Mouse (Mus musculus) MEL (cell line): ENCODE measurements around the gene Ripor2. TPM values are rescaled to one million over a fixed set of nuclear protein-coding genes. Genes with fewer than 3 reads are reported as not detected.

ENCODE experiments used
- DNase-seq: peaks from one replicate; pipeline ENCODE4 v3.0.0; 2011; ENCODE audit warnings: low read depth, low spot score
- H3K27ac ChIP-seq: 2 replicates; pipeline ENCODE4 v1.5.1; 2012; ENCODE audit warnings: low read depth, mild to moderate bottlenecking, control low read depth, low read length, moderate library complexity; ENCODE audit not compliant: control insufficient read depth
- H3K27me3 ChIP-seq, 2 experiments: fragments of 150-350 bp in 1 of 2; sonication (generic) in 1 of 2; 2 replicates each; pipeline ENCODE4 v1.6.1; 2012; ENCODE audit warnings: low read length in 2 of 2, mild to moderate bottlenecking in 2 of 2, improper control_type of control experiment in 1 of 2, moderate library complexity in 1 of 2; ENCODE audit not compliant: insufficient read depth in 2 of 2, control insufficient read depth in 1 of 2
- H3K36me3 ChIP-seq, 2 experiments: 2 replicates each; pipeline ENCODE4 v1.6.1; 2012 to 2014; ENCODE audit warnings: low read length in 2 of 2, improper control_type of control experiment in 1 of 2, inconsistent platforms in 1 of 2, mild to moderate bottlenecking in 1 of 2; ENCODE audit not compliant: insufficient read depth in 2 of 2, control insufficient read depth in 1 of 2
- H3K4me1 ChIP-seq, 2 experiments: fragments of 150-350 bp in 1 of 2; sonication (generic) in 1 of 2; 2 replicates each; pipeline ENCODE4 v1.6.1; 2012; ENCODE audit warnings: low read length in 2 of 2, improper control_type of control experiment in 1 of 2, mild to moderate bottlenecking in 1 of 2; ENCODE audit not compliant: insufficient read depth in 2 of 2, control insufficient read depth in 1 of 2
- H3K4me3 ChIP-seq, 2 experiments: fragments of 150-350 bp in 1 of 2; sonication (generic) in 1 of 2; 2 replicates each; pipeline ENCODE4 v1.5.1; 2012; ENCODE audit warnings: low read depth in 2 of 2, low read length in 2 of 2, mild to moderate bottlenecking in 2 of 2, moderate library complexity in 2 of 2, control low read depth in 1 of 2, improper control_type of control experiment in 1 of 2; ENCODE audit not compliant: control insufficient read depth in 1 of 2, insufficient read depth in 1 of 2
- H3K79me2 ChIP-seq: 2 replicates; pipeline ENCODE4 v1.6.1; 2012; ENCODE audit warnings: mild to moderate bottlenecking, low read length, moderate library complexity; ENCODE audit not compliant: control insufficient read depth, poor library complexity, insufficient read depth
- H3K9ac ChIP-seq: 2 replicates; pipeline ENCODE4 v1.6.1; 2012; ENCODE audit warnings: low read depth, mild to moderate bottlenecking, control low read depth, low read length, moderate library complexity; ENCODE audit not compliant: control insufficient read depth, poor library complexity, severe bottlenecking
- H3K9me3 ChIP-seq: fragments of 150-350 bp; sonication (generic); replicated peaks from 2 replicates; pipeline ENCODE4 v1.6.1; 2012; ENCODE audit warnings: mild to moderate bottlenecking, low read length, improper control_type of control experiment, moderate library complexity; ENCODE audit not compliant: insufficient read depth
- CHD2 ChIP-seq: IDR thresholded peaks from 2 replicates; pipeline ENCODE4 v1.6.1; 2011; ENCODE audit warnings: low read length, improper control_type of control experiment
- E2F4 ChIP-seq: IDR thresholded peaks from 2 replicates; pipeline ENCODE4 v1.6.1; 2011; ENCODE audit warnings: low read depth, low read length, improper control_type of control experiment, borderline replicate concordance
- ELF1 ChIP-seq: IDR thresholded peaks from 2 replicates; pipeline ENCODE4 v1.6.1; 2014; ENCODE audit warnings: low read depth, mild to moderate bottlenecking, inconsistent platforms, low read length, improper control_type of control experiment, moderate library complexity
- EP300 ChIP-seq, 2 experiments: IDR thresholded peaks; 2 replicates each; pipeline ENCODE4 v1.6.1; 2011; ENCODE audit warnings: improper control_type of control experiment in 2 of 2, low read length in 2 of 2, low read depth in 1 of 2, mild to moderate bottlenecking in 1 of 2
- ETS1 ChIP-seq: IDR thresholded peaks from 2 replicates; pipeline ENCODE4 v1.6.1; 2012; ENCODE audit warnings: low read depth, mild to moderate bottlenecking, inconsistent platforms, low read length, improper control_type of control experiment, moderate library complexity
- GATA1 ChIP-seq: IDR thresholded peaks from 2 replicates; pipeline ENCODE4 v1.6.1; 2011; ENCODE audit warnings: low read depth, low read length, improper control_type of control experiment
- MAFK ChIP-seq: IDR thresholded peaks from 2 replicates; pipeline ENCODE4 v1.6.1; 2011; ENCODE audit warnings: low read depth, mild to moderate bottlenecking, low read length, improper control_type of control experiment, borderline replicate concordance
- MXI1 ChIP-seq: IDR thresholded peaks from 2 replicates; pipeline ENCODE4 v1.6.1; 2011; ENCODE audit warnings: mild to moderate bottlenecking, low read depth, low read length, improper control_type of control experiment
- MYB ChIP-seq: IDR thresholded peaks from 2 replicates; pipeline ENCODE4 v1.6.1; 2011; ENCODE audit warnings: mild to moderate bottlenecking, low read depth, low read length, improper control_type of control experiment
- MYC ChIP-seq: IDR thresholded peaks from 2 replicates; pipeline ENCODE4 v1.6.1; 2011; ENCODE audit warnings: low read depth, mild to moderate bottlenecking, low read length, improper control_type of control experiment, moderate library complexity
- NRF1 ChIP-seq: IDR thresholded peaks from 2 replicates; pipeline ENCODE4 v1.6.1; 2014; ENCODE audit warnings: low read depth, mild to moderate bottlenecking, inconsistent platforms, low read length, improper control_type of control experiment, moderate library complexity; ENCODE audit not compliant: poor library complexity, insufficient read depth, severe bottlenecking
- POLR2A ChIP-seq, 2 experiments: IDR thresholded peaks; 2 replicates each; pipeline ENCODE4 v1.6.1; 2011 to 2012; ENCODE audit warnings: low read length in 2 of 2, mild to moderate bottlenecking in 2 of 2, control low read depth in 1 of 2, improper control_type of control experiment in 1 of 2, low read depth in 1 of 2, moderate library complexity in 1 of 2; ENCODE audit not compliant: control insufficient read depth in 1 of 2, insufficient read depth in 1 of 2, poor library complexity in 1 of 2
- POLR2AphosphoS5 ChIP-seq: IDR thresholded peaks from 2 replicates; pipeline ENCODE4 v1.6.1; 2012; ENCODE audit warnings: low read depth, borderline replicate concordance, mild to moderate bottlenecking, inconsistent platforms, low read length, moderate library complexity, mixed read lengths
- RAD21 ChIP-seq: IDR thresholded peaks from 2 replicates; pipeline ENCODE4 v1.6.1; 2011; ENCODE audit warnings: mild to moderate bottlenecking, low read depth, low read length, improper control_type of control experiment
- RCOR1 ChIP-seq: IDR thresholded peaks from 2 replicates; pipeline ENCODE4 v1.6.1; 2012; ENCODE audit warnings: low read depth, mild to moderate bottlenecking, inconsistent platforms, low read length, improper control_type of control experiment
- SIN3A ChIP-seq: IDR thresholded peaks from 2 replicates; pipeline ENCODE4 v1.6.1; 2012; ENCODE audit warnings: low read length, improper control_type of control experiment, inconsistent platforms
- TBP ChIP-seq: IDR thresholded peaks from 2 replicates; pipeline ENCODE4 v1.8.0; 2011; ENCODE audit warnings: low read depth, low read length, improper control_type of control experiment
- TCF12 ChIP-seq: IDR thresholded peaks from 2 replicates; pipeline ENCODE4 v1.6.1; 2014; ENCODE audit warnings: low read depth, mild to moderate bottlenecking, inconsistent platforms, low read length, improper control_type of control experiment, moderate library complexity
- USF1 ChIP-seq: IDR thresholded peaks from 2 replicates; pipeline ENCODE4 v1.6.1; 2014; ENCODE audit warnings: low read depth, mild to moderate bottlenecking, inconsistent platforms, low read length, improper control_type of control experiment, moderate library complexity
- USF2 ChIP-seq, 2 experiments: IDR thresholded peaks; 2 replicates each; pipeline ENCODE4 v1.6.1; 2011 to 2012; ENCODE audit warnings: improper control_type of control experiment in 2 of 2, low read length in 2 of 2, borderline replicate concordance in 1 of 2, inconsistent platforms in 1 of 2, low read depth in 1 of 2, mild to moderate bottlenecking in 1 of 2; ENCODE audit not compliant: insufficient read depth in 1 of 2
- ZC3H11A ChIP-seq: IDR thresholded peaks from 2 replicates; pipeline ENCODE4 v1.6.1; 2012; ENCODE audit warnings: low read depth, mild to moderate bottlenecking, inconsistent platforms, low read length, improper control_type of control experiment
- ZMIZ1 ChIP-seq: IDR thresholded peaks from 2 replicates; pipeline ENCODE4 v1.6.1; 2012; ENCODE audit warnings: low read depth, mild to moderate bottlenecking, inconsistent platforms, low read length, improper control_type of control experiment, moderate library complexity
- ZNF384 ChIP-seq: IDR thresholded peaks from 2 replicates; pipeline ENCODE4 v1.6.1; 2012; ENCODE audit warnings: low read depth, mild to moderate bottlenecking, inconsistent platforms, low read length, improper control_type of control experiment
- polyA plus RNA-seq, 2 experiments: library from polyadenylated mRNA; stranded (reverse) in 1 of 2; unstranded in 1 of 2; fragments of >175 nt in 1 of 2; fragments of >200 nt in 1 of 2; gene quantifications; 2 replicates each; pipeline versions ENCODE4 v1.2.1 to v1.2.4; 2012; ENCODE audit warnings: low replicate concordance in 2 of 2, low read depth in 1 of 2; ENCODE audit not compliant: insufficient read length in 2 of 2, insufficient read depth in 1 of 2, missing spikeins in 1 of 2
- total RNA-seq: library from RNA; depleted of rRNA; stranded (reverse); fragments of 300-350 nt; gene quantifications from 2 replicates; pipeline ENCODE4 v1.2.3, GENCODE M21; 2012

The Ripor2 gene
- total and polyA plus RNA-seq, 3 experiments: 13.5 to 18.5 TPM; not detected in 1

DNA sequence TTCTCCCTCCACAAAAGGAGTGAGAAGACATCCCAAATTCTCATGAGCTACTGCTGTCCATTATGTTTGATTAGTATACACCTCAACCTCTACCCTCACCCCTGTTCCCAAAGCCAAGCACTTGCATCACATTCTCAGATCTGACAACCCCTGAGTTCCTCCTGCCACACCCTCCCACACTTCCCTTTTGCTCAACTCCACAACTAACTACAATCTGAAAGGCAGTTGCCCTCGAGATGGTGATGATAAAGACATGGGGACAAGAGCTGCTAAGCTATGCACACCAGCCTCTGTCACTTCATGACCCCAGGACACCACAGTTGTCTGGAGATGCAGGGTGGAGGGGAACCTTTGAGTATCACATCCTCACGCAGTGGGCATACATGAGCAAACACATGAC, 102.5 kb downstream of the Ripor2 start:
- DNase-seq: peak; percentile 86
- Histone ChIP-seq H3K4me3 (no peak overlapping the region), H3K9ac (peak overlapping the region; percentile 6; the same call in 1 of the 2 replicates), H3K9me3 (no peaks in the 10 kb centered on the region), H3K27me3 (no peaks in the 10 kb centered on the region), H3K4me1 (peaks cover 32 to 44% of the 10 kb centered on the region in 2 experiments)
- TF ChIP-seq MAFK (no peak), GATA1 (peak; percentile 86), TBP (0 out of 2 replicates have a peak, but pooled peaks have one; percentile 32), ETS1 (peak; percentile 71), MYB (peak; percentile 82), ZMIZ1 (peak; percentile 53; the same call in 1 of the 2 replicates), ZNF384 (no peak), SIN3A (peak; percentile 83), ELF1 (0 out of 2 replicates have a peak, but pooled peaks have one; percentile 23), RAD21 (no peak), RCOR1 (peak; percentile 84), MXI1 (peak; percentile 79), USF1 (no peak), MYC (no peak), POLR2A (IDR thresholded peaks at IDR 0.05; ENCODE audit: control insufficient read depth in 1 of 2, insufficient read depth in 1 of 2, low read depth in 1 of 2, low read length in 2 of 2, poor library complexity in 1 of 2) (peak in 1 of 2 experiments; percentile 24; a peak in 1 of 4 replicates), EP300 (IDR thresholded peaks at IDR 0.05; ENCODE audit: low read depth in 1 of 2, low read length in 2 of 2) (peak; percentile 92 to 95), TCF12 (peak; percentile 57)
- TF ChIP-seq, all 39 proteins: peak for 12
- no peaks in the 10 kb centered on the region for H3K79me2 ChIP-seq
- peak overlapping the region; percentile 83 for H3K27ac ChIP-seq
- peaks cover 0 to 43% of the 10 kb centered on the region in 2 experiments; a peak in 3 of 4 replicates for H3K36me3 ChIP-seq

DNA sequence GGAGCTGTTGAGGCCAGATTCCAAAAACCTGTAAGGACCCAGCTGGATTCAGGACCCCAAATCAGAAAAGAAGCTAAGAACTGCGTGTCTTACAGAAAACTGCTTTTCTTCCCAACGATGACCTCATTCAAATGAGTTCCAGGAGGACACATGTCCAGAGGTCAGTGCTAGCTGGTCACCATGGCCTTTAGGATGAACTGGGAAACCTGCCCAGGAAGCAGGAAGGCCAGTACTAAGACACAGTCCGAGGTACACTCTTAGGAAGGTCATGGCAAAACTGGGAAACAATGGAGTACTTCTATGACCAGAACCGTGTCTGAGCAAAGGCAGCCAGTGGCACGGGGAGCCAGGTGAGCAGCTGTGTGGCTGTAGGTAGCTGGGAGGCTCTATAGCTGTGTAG, 103.9 kb downstream of the Ripor2 start:
- no peak overlapping the region for H3K9ac ChIP-seq
- no peak overlapping the region for H3K4me3 ChIP-seq
- no peak for DNase-seq
- H3K4me1 ChIP-seq: peaks cover 32 to 44% of the 10 kb centered on the region in 2 experiments
- no peaks in the 10 kb centered on the region for H3K79me2 ChIP-seq
- TF ChIP-seq POLR2A (IDR thresholded peaks at IDR 0.05; ENCODE audit: control insufficient read depth in 1 of 2, insufficient read depth in 1 of 2, low read depth in 1 of 2, low read length in 2 of 2, poor library complexity in 1 of 2): no peak
- TF ChIP-seq NRF1: no peak
- TF ChIP-seq USF2 (IDR thresholded peaks at IDR 0.05; ENCODE audit: borderline replicate concordance in 1 of 2, insufficient read depth in 1 of 2, low read depth in 1 of 2, low read length in 2 of 2): no peak
- no peak for TF ChIP-seq CHD2
- TF ChIP-seq POLR2AphosphoS5: no peak
- no peak for TF ChIP-seq ZC3H11A
- TF ChIP-seq ZMIZ1: no peak
- no peak for TF ChIP-seq EP300 (IDR thresholded peaks at IDR 0.05; ENCODE audit: low read depth in 1 of 2, low read length in 2 of 2)
- TF ChIP-seq E2F4: no peak
- TF ChIP-seq, all 39 proteins: peak for 0
- H3K27ac ChIP-seq: peak overlapping the region; percentile 23
- H3K36me3 ChIP-seq: peaks cover 0 to 43% of the 10 kb centered on the region in 2 experiments; a peak in 3 of 4 replicates
- H3K27me3 ChIP-seq: no peaks in the 10 kb centered on the region
- H3K9me3 ChIP-seq: no peaks in the 10 kb centered on the region
